In genomic region chr11:75537491-75538183, GRCm38 (mm10) we compare ENCODE assay signal across 8 mouse cellular contexts. TPM values are rescaled to one million over a fixed set of nuclear protein-coding genes. Genes with fewer than 3 reads are reported as not detected.
DNase-seq lines count a peak whose midpoint lies in the region; ATAC-seq and TF ChIP-seq lines count a peak whose summit lies in the region.

No protein-coding gene starts in this region.

- ATAC-seq in hindbrain, embryonic 14.5 days (ENCODE audit: low FRiP score) = no peak
- no peak for ATAC-seq in erythroid progenitor cell, adult 5-6 weeks (replicated peaks; ENCODE audit: low FRiP score, poor library complexity, severe bottlenecking)

- H3K79me2 ChIP-seq in macrophage (ENCODE audit: inconsistent target) = peaks cover 99% of the 10 kb centered on the region

- TF ChIP-seq CTCF in left cerebral cortex, adult 2 months (IDR thresholded peaks at IDR 0.05) = peak; percentile 16

- peaks cover 45% of the 10 kb centered on the region for H3K4me1 ChIP-seq in hindbrain, embryonic 14.5 days (replicated peaks; ENCODE audit: control insufficient read depth, insufficient read depth, low read length)

- no peaks in the 10 kb centered on the region for H3K27me3 ChIP-seq in hindbrain, embryonic 14.5 days (ENCODE audit: control insufficient read depth, insufficient read depth, low read length)

- H3K9ac ChIP-seq in hindbrain, embryonic 14.5 days = no peak overlapping the region

- no peak overlapping the region for H3K4me3 ChIP-seq in left cerebral cortex, adult 2 months
- H3K4me3 ChIP-seq in hindbrain, embryonic 14.5 days (replicated peaks; ENCODE audit: low read length) = no peak overlapping the region
- no peak overlapping the region for H3K4me3 ChIP-seq in macrophage (ENCODE audit: inconsistent target)

- intact Hi-C loops in left cerebral cortex, adult 2 months (cut with DNase I) = no loop called here

- 0 out of 2 replicates have a peak overlapping the region, but pooled peaks have one; percentile 2 for H3K4me2 ChIP-seq in hindbrain, embryonic 14.5 days (replicated peaks)

- 35% methylated on average over 11 of the region's 11 CpGs for WGBS in hindbrain, embryonic 14.5 days
- 73% methylated on average over 8 of the region's 11 CpGs for WGBS in macrophage (ENCODE audit: missing documents)

- H3K9me3 ChIP-seq in hindbrain, embryonic 14.5 days (ENCODE audit: control insufficient read depth, low read length) = no peaks in the 10 kb centered on the region

- H3K27ac ChIP-seq in left cerebral cortex, adult 2 months = peak overlapping the region; percentile 80
- peak overlapping the region; percentile 63 for H3K27ac ChIP-seq in hindbrain, embryonic 14.5 days
- H3K27ac ChIP-seq in macrophage = peak overlapping the region; percentile 99

- DNase-seq in left cerebral cortex, adult 2 months (ENCODE audit: extremely low spot score in 1 of 2, low spot score in 2 of 2) = no peak
- DNase-seq in left cerebral cortex, adult 9 months (ENCODE audit: low spot score in 2 of 2) = no peak
- peak; percentile 79 for DNase-seq in cerebellum, adult 9-10 months
- DNase-seq in hindbrain, embryonic 14.5 days (ENCODE audit: low spot score) = no peak
- DNase-seq in thymus, postnatal 4 days = peak; percentile 74
- no peak for DNase-seq in spleen, postnatal 10 days (ENCODE audit: low spot score in 2 of 2)

- 0 out of 2 replicates have a peak, but pooled peaks cover 7% of the 10 kb centered on the region for H3K36me3 ChIP-seq in hindbrain, embryonic 14.5 days (replicated peaks; ENCODE audit: control insufficient read depth, insufficient read depth)
- peaks cover 14% of the 10 kb centered on the region; the same call in 1 of the 2 replicates for H3K36me3 ChIP-seq in macrophage (ENCODE audit: inconsistent target)

RNA-seq across cellular contexts. Expression of gene Slc43a2, which starts 6.1 kb away (rescaled TPM):
- total RNA-seq in left cerebral cortex, adult 2 months (2021) = 10 to 100 TPM; 56.7 to 57.0 TPM
- polyA plus RNA-seq in hindbrain, embryonic 14.5 days (2014; fragmentation: Nextera tagmentation; extraction: Ambion mirVana) = 13.8 and 15.2 TPM in 2 replicates
- total RNA-seq in macrophage (2018; cell fraction: chromatin; rRNA removed) = 1,000 to 10,000 TPM in 1 of 26 experiments, 100 to 1,000 TPM in 23, 10 to 100 TPM in 2; 27.0 to 1,006 (median 669) TPM
- total RNA-seq in macrophage (2018; cell fraction: cytosol; rRNA removed) = 100 to 1,000 TPM; 216 to 691 (median 376) TPM
- total RNA-seq in macrophage (2018; cell fraction: nucleus; rRNA removed) = 1,000 to 10,000 TPM in 2 of 26 experiments, 100 to 1,000 TPM in 24; 102 to 1,167 (median 672) TPM
- 250 to 450 TPM (median 359 TPM) in 3 replicates for polyA plus RNA-seq in macrophage (2018)
- total RNA-seq in erythroid progenitor cell, adult 5-6 weeks (2015; ENCODE audit: low replicate concordance) = 4.3 and 6.3 TPM in 2 replicates
- total RNA-seq in erythroid progenitor cell, adult 5-6 weeks (2017; ENCODE audit: low replicate concordance) = 4.5 and 8.2 TPM in 2 replicates

RNA-seq across cellular contexts. Expression of gene Scarf1, which starts 24.3 kb away (rescaled TPM):
- 1 to 10 TPM; 1.3 to 1.6 TPM for total RNA-seq in left cerebral cortex, adult 2 months (2021)
- 3.5 and 4.2 TPM in 2 replicates for polyA plus RNA-seq in hindbrain, embryonic 14.5 days (2014; fragmentation: Nextera tagmentation; extraction: Ambion mirVana)
- 10 to 100 TPM; 12.1 to 48.5 (median 29.0) TPM for total RNA-seq in macrophage (2018; cell fraction: chromatin; rRNA removed)
- total RNA-seq in macrophage (2018; cell fraction: cytosol; rRNA removed) = 10 to 100 TPM in 24 of 26 experiments, 1 to 10 TPM in 2; 8.5 to 34.5 (median 14.6) TPM
- total RNA-seq in macrophage (2018; cell fraction: nucleus; rRNA removed) = 10 to 100 TPM; 17.7 to 87.3 (median 37.1) TPM
- 8.6 to 19.0 TPM (median 16.2 TPM) in 3 replicates for polyA plus RNA-seq in macrophage (2018)
- not detected in 2 replicates for total RNA-seq in erythroid progenitor cell, adult 5-6 weeks (2015; ENCODE audit: low replicate concordance)
- total RNA-seq in erythroid progenitor cell, adult 5-6 weeks (2017; ENCODE audit: low replicate concordance) = 0.15 TPM in 1 of 2 replicates, not detected in the other

RNA-seq across cellular contexts. Expression of gene Rilp, which starts 27.7 kb away (rescaled TPM):
- total RNA-seq in left cerebral cortex, adult 2 months (2021) = 1 to 10 TPM in 1 of 2 experiments, under 1 TPM in 1; 0.91 to 1.4 TPM
- polyA plus RNA-seq in hindbrain, embryonic 14.5 days (2014; fragmentation: Nextera tagmentation; extraction: Ambion mirVana) = 2.8 and 3.1 TPM in 2 replicates
- 10 to 100 TPM in 15 of 26 experiments, 1 to 10 TPM in 11; 3.7 to 22.4 (median 10.8) TPM for total RNA-seq in macrophage (2018; cell fraction: chromatin; rRNA removed)
- total RNA-seq in macrophage (2018; cell fraction: cytosol; rRNA removed) = 1 to 10 TPM; 4.2 to 7.6 (median 6.1) TPM
- total RNA-seq in macrophage (2018; cell fraction: nucleus; rRNA removed) = 10 to 100 TPM in 9 of 26 experiments, 1 to 10 TPM in 17; 3.4 to 18.3 (median 7.3) TPM
- 6.6 to 7.4 TPM (median 7.1 TPM) in 3 replicates for polyA plus RNA-seq in macrophage (2018)
- total RNA-seq in erythroid progenitor cell, adult 5-6 weeks (2015; ENCODE audit: low replicate concordance) = not detected in 2 replicates
- total RNA-seq in erythroid progenitor cell, adult 5-6 weeks (2017; ENCODE audit: low replicate concordance) = 0.26 and 1.3 TPM in 2 replicates

RNA-seq across cellular contexts. Expression of gene Pitpna, which starts 50.3 kb away (rescaled TPM):
- 100 to 1,000 TPM; 329 to 332 TPM for total RNA-seq in left cerebral cortex, adult 2 months (2021)
- polyA plus RNA-seq in hindbrain, embryonic 14.5 days (2014; fragmentation: Nextera tagmentation; extraction: Ambion mirVana) = 136 and 159 TPM in 2 replicates
- total RNA-seq in macrophage (2018; cell fraction: chromatin; rRNA removed) = 100 to 1,000 TPM in 25 of 26 experiments, 10 to 100 TPM in 1; 81.1 to 352 (median 282) TPM
- 100 to 1,000 TPM; 242 to 357 (median 310) TPM for total RNA-seq in macrophage (2018; cell fraction: cytosol; rRNA removed)
- total RNA-seq in macrophage (2018; cell fraction: nucleus; rRNA removed) = 100 to 1,000 TPM in 25 of 26 experiments, 10 to 100 TPM in 1; 98.7 to 332 (median 234) TPM
- polyA plus RNA-seq in macrophage (2018) = 282 to 582 TPM (median 340 TPM) in 3 replicates
- total RNA-seq in erythroid progenitor cell, adult 5-6 weeks (2015; ENCODE audit: low replicate concordance) = 39.8 and 49.4 TPM in 2 replicates
- total RNA-seq in erythroid progenitor cell, adult 5-6 weeks (2017; ENCODE audit: low replicate concordance) = 18.0 and 33.4 TPM in 2 replicates

RNA-seq across cellular contexts. Expression of gene Prpf8, which starts 51.0 kb away (rescaled TPM):
- 100 to 1,000 TPM; 133 to 138 TPM for total RNA-seq in left cerebral cortex, adult 2 months (2021)
- 74.5 and 83.2 TPM in 2 replicates for polyA plus RNA-seq in hindbrain, embryonic 14.5 days (2014; fragmentation: Nextera tagmentation; extraction: Ambion mirVana)
- 10 to 100 TPM; 28.3 to 79.8 (median 59.2) TPM for total RNA-seq in macrophage (2018; cell fraction: chromatin; rRNA removed)
- 10 to 100 TPM; 46.5 to 98.0 (median 75.5) TPM for total RNA-seq in macrophage (2018; cell fraction: cytosol; rRNA removed)
- total RNA-seq in macrophage (2018; cell fraction: nucleus; rRNA removed) = 100 to 1,000 TPM in 4 of 26 experiments, 10 to 100 TPM in 22; 41.5 to 126 (median 76.1) TPM
- 72.5 to 92.1 TPM (median 86.0 TPM) in 3 replicates for polyA plus RNA-seq in macrophage (2018)
- total RNA-seq in erythroid progenitor cell, adult 5-6 weeks (2015; ENCODE audit: low replicate concordance) = 69.6 and 70.0 TPM in 2 replicates
- 53.6 and 56.5 TPM in 2 replicates for total RNA-seq in erythroid progenitor cell, adult 5-6 weeks (2017; ENCODE audit: low replicate concordance)

Comparison
In these comparisons a context has a peak if more than half of its experiments do, and no peak if none do; other contexts are left out.
1. DNase-seq: peak in cerebellum, adult 9-10 months (single experiment) and thymus, postnatal 4 days (single experiment); none in left cerebral cortex, adult 2 months (0 of 2), left cerebral cortex, adult 9 months (0 of 2), hindbrain, embryonic 14.5 days (single experiment) and spleen, postnatal 10 days (0 of 2).
2. RNA of gene Slc43a2, which starts 6.1 kb away (total RNA-seq): 56.7 to 57.0 TPM in left cerebral cortex, adult 2 months; 4.3 to 8.2 TPM in erythroid progenitor cell, adult 5-6 weeks; every median in the first group is over 4 times any median in the second.
3. Peak in every context shown above with its lines, with median percentiles within 50 percentile points of each other: H3K27ac ChIP-seq.